Mouse (Mus musculus): ENCODE results near the gene Rasgrp3. TPM values are rescaled to one million over a fixed set of nuclear protein-coding genes. Genes with fewer than 3 reads are reported as not detected.

Rasgrp3 gene
- polyA plus RNA-seq, 1 experiment, result 0.66 TPM

DNA sequence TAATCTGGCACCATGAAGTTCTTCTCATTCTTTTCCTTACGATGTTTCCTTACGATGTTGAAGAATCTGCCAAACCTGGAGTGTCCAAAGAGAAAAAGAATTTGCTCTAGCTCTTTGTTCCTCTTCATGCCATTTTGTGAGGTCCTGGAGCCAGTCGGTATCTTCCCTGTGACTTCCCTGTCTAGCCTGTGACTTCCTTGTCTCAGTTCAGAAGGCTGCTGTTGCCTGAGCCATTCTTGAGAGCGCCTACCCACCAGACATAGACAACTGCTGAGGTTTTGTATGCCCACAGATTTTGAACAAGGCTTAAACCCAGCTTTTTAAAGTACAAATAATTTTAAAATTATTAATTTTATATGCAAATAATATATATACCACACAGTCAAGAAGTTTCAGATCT is 31.3 kb downstream of the Rasgrp3 start:
- H3K4me3 ChIP-seq (ENCODE audit: low read depth, low read length), result no peak overlapping the region
- no peak overlapping the region for H3K27ac ChIP-seq (ENCODE audit: insufficient read depth, low read depth, low read length)
- WGBS, result 83% methylated on average over 4 of the region's 4 CpGs

DNA sequence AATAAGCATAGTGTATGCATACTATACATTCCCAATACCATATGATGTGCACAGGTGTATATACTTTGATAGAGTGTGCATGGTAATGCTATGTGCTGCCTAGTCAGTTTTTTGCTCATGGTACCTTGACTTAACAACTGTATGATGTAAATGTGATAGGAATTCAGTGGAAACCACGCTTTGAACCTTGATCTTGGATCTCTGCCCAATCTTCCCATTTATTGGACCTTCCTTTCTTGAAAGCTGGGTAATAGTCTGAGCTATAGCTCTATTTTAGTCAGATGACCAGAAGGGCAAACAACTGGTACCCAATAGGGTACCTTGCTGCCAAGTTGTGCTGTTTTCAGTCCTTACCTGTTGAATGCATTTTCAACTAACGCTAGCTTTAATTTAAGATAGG is 31.8 kb downstream of the Rasgrp3 start:
- peaks cover 6% of the 10 kb centered on the region for H3K4me1 ChIP-seq (ENCODE audit: control insufficient read depth, insufficient read depth, insufficient read length, low read length)
- H3K27me3 ChIP-seq (ENCODE audit: control insufficient read depth, insufficient read depth, low read length), result no peaks in the 10 kb centered on the region
- TF ChIP-seq POLR2A (IDR thresholded peaks at IDR 0.05; ENCODE audit: low read depth, low read length) (no peak), CTCF (IDR thresholded peaks at IDR 0.05; ENCODE audit: extremely low read depth, insufficient read length, insufficient replicate concordance, low read depth, low read length) (no peak)
- no peak overlapping the region for H3K4me3 ChIP-seq (ENCODE audit: low read depth, low read length)
- H3K27ac ChIP-seq (ENCODE audit: insufficient read depth, low read depth, low read length), result no peak overlapping the region
- 40% methylated on average over 2 of the region's 2 CpGs for WGBS
- no peaks in the 10 kb centered on the region for H3K36me3 ChIP-seq (ENCODE audit: control insufficient read depth, insufficient read depth, low read length)

More for the DNA sequence above, 31.3 kb downstream of the Rasgrp3 start:
- TF ChIP-seq POLR2A (IDR thresholded peaks at IDR 0.05; ENCODE audit: low read depth, low read length), result no peak
- TF ChIP-seq CTCF (IDR thresholded peaks at IDR 0.05; ENCODE audit: extremely low read depth, insufficient read length, insufficient replicate concordance, low read depth, low read length), result no peak
- Histone ChIP-seq H3K4me1 (ENCODE audit: control insufficient read depth, insufficient read depth, insufficient read length, low read length) (peaks cover 6% of the 10 kb centered on the region), H3K36me3 (ENCODE audit: control insufficient read depth, insufficient read depth, low read length) (no peaks in the 10 kb centered on the region), H3K27me3 (ENCODE audit: control insufficient read depth, insufficient read depth, low read length) (no peaks in the 10 kb centered on the region)

DNA sequence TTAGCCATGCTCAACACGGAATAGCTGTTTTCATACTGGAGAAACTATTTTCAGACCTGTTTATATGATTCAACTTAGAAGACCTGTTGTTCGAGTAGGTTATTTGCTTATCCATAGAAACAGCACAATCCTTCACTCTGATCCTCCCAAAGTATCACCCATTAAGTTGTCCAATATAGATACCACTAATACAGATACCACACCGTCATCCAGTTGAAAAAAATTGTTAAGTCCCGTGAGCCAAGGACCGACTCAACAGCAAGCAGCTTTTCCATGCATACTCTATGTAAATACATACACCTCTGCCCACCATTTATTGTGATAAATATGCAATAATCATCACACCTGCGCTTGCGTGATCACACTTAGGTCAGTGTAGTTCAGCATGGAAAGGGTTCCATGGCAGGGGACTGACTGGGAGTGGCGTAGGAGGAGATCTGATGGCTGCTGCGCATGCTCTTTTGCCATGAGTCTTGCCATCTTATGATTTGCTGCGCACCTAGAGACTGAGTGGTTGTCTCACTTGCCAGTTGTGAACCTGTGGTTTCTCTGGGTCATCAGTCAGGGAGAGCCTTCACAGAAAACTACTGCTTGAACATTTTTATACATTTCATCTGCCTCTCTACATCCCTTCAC is 32.9 kb downstream of the Rasgrp3 start:
- H3K4me1 ChIP-seq (ENCODE audit: control insufficient read depth, insufficient read depth, insufficient read length, low read length), result peaks cover 3% of the 10 kb centered on the region
- no peaks in the 10 kb centered on the region for H3K27me3 ChIP-seq (ENCODE audit: control insufficient read depth, insufficient read depth, low read length)
- no peak overlapping the region for H3K27ac ChIP-seq (ENCODE audit: insufficient read depth, low read depth, low read length)
- whole genome bisulfite sequencing, result 93% methylated on average over 10 of the region's 10 CpGs
- TF ChIP-seq CTCF (IDR thresholded peaks at IDR 0.05; ENCODE audit: extremely low read depth, insufficient read length, insufficient replicate concordance, low read depth, low read length) (no peak), POLR2A (IDR thresholded peaks at IDR 0.05; ENCODE audit: low read depth, low read length) (no peak)
- no peak overlapping the region for H3K4me3 ChIP-seq (ENCODE audit: low read depth, low read length)
- no peaks in the 10 kb centered on the region for H3K36me3 ChIP-seq (ENCODE audit: control insufficient read depth, insufficient read depth, low read length)

DNA sequence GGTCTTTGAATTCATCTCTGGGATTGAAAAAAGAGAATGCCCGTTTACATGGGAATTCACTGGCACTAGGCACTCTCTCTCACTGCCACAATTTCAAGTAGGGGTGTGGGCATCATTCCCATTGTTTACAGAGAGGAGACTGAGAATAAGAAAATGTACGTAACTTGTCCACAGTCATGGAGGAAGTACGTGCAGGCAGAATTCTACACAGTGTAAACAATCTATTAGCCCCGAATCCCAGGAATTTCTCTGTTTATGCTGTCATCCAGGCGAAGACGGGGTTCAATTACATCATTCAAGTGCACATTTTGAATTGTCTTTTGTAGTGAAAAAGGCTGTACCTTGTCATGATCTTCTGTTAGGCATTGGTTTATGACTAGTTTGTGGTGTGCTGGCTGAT is 34.6 kb downstream of the Rasgrp3 start:
- no peak overlapping the region for H3K27ac ChIP-seq (ENCODE audit: insufficient read depth, low read depth, low read length)
- TF ChIP-seq CTCF (IDR thresholded peaks at IDR 0.05; ENCODE audit: extremely low read depth, insufficient read length, insufficient replicate concordance, low read depth, low read length), result no peak
- TF ChIP-seq POLR2A (IDR thresholded peaks at IDR 0.05; ENCODE audit: low read depth, low read length), result no peak
- H3K27me3 ChIP-seq (ENCODE audit: control insufficient read depth, insufficient read depth, low read length), result no peaks in the 10 kb centered on the region
- H3K36me3 ChIP-seq (ENCODE audit: control insufficient read depth, insufficient read depth, low read length), result no peaks in the 10 kb centered on the region
- no peaks in the 10 kb centered on the region for H3K4me1 ChIP-seq (ENCODE audit: control insufficient read depth, insufficient read depth, insufficient read length, low read length)
- 72% methylated on average over 6 of the region's 6 CpGs for WGBS
- H3K4me3 ChIP-seq (ENCODE audit: low read depth, low read length), result no peak overlapping the region

DNA sequence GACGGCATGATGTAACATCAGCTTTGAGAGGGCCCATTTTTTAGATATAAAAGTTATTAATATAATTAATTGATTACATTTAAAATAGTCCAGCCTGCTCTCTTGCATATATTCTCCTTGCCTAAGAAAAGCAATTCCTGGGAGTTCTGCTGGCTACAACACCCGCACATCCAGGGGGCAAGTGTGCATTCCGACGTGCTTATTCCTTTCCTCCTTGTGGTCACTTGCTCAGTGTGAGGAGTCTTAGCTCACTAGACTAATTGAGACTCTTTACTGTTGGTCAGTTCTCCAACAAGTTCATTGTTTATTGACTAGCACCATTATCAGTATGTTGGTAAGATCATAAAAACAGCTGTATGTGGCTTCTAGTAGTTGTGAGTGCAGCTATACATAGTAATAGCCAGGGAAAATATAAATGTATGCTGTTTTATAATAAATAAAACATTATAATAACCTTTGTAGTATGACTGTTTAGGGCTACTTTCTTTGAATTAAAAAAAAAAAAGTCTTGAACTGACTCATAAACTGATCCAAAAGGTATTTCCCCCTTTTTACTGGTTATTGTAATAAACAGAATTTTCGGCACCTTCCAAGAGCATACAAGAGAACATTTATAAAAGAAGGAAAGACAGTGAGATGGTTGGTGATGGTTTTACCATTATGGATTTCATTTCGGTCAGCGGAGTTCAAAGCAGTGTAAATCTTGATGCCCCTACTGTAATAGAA is 35.4 kb downstream of the Rasgrp3 start:
- H3K36me3 ChIP-seq (ENCODE audit: control insufficient read depth, insufficient read depth, low read length), result no peaks in the 10 kb centered on the region
- TF ChIP-seq CTCF (IDR thresholded peaks at IDR 0.05; ENCODE audit: extremely low read depth, insufficient read length, insufficient replicate concordance, low read depth, low read length) (no peak), POLR2A (IDR thresholded peaks at IDR 0.05; ENCODE audit: low read depth, low read length) (no peak)
- no peak overlapping the region for H3K4me3 ChIP-seq (ENCODE audit: low read depth, low read length)
- no peak overlapping the region for H3K27ac ChIP-seq (ENCODE audit: insufficient read depth, low read depth, low read length)
- H3K4me1 ChIP-seq (ENCODE audit: control insufficient read depth, insufficient read depth, insufficient read length, low read length), result no peaks in the 10 kb centered on the region
- 93% methylated on average over 7 of the region's 7 CpGs for WGBS
- no peaks in the 10 kb centered on the region for H3K27me3 ChIP-seq (ENCODE audit: control insufficient read depth, insufficient read depth, low read length)

DNA sequence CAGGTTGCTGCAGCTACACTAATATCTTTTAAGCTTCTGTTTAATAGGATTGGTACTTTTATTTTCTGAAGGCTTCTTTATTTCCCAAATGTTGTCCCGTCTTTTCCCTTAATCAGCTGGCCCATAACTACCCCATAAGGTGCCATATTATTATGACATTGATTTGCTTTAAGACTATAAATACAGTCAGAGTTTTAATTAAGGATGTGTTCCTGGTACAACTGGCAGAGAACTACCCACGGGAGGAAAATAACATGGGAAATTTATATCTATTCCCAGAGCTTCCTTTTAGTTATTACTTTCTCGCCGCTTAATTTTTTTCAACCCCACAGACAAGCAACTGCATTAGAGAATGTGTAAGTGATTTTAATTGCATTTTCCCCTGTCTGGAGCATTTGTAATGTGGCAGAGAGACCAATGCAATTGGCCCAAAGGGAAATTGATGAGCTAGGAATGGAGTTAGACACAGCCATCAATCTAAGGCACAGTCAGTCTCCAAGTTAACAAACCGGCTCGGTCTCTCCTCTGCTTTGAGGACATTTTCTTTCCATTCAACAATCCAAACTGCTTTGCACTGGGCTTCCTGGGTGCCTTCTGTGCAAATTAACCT is 36.1 kb downstream of the Rasgrp3 start:
- H3K4me1 ChIP-seq (ENCODE audit: control insufficient read depth, insufficient read depth, insufficient read length, low read length), result peaks cover 3% of the 10 kb centered on the region; the same call in 1 of the 2 replicates

DNA sequence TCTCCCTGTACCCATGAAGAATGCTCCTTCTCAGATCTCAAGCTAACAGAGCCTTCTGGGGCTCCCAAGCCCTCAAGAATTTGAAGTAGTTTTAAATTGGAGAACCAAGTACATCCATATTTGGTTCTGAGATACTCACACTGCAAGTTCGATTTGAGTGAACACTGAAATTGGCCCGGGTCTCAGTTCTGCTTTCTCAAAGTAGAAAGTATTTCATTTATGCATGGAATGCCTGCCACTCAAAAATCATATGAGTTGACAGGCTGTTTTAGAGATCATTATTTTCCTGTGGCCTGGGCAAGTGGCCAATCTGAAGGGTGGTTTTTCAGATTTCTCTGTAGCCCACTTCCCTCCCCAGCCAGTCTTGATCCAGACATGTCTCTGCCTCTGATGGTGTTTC is 36.7 kb downstream of the Rasgrp3 start:
- no peak overlapping the region for H3K4me3 ChIP-seq (ENCODE audit: low read depth, low read length)
- no peak for TF ChIP-seq POLR2A (IDR thresholded peaks at IDR 0.05; ENCODE audit: low read depth, low read length)
- no peak for TF ChIP-seq CTCF (IDR thresholded peaks at IDR 0.05; ENCODE audit: extremely low read depth, insufficient read length, insufficient replicate concordance, low read depth, low read length)
- H3K4me1 ChIP-seq (ENCODE audit: control insufficient read depth, insufficient read depth, insufficient read length, low read length), result peaks cover 4% of the 10 kb centered on the region; the same call in 1 of the 2 replicates
- H3K27ac ChIP-seq (ENCODE audit: insufficient read depth, low read depth, low read length), result no peak overlapping the region
- no peaks in the 10 kb centered on the region for H3K27me3 ChIP-seq (ENCODE audit: control insufficient read depth, insufficient read depth, low read length)
- 52% methylated on average over 2 of the region's 2 CpGs for WGBS
- H3K36me3 ChIP-seq (ENCODE audit: control insufficient read depth, insufficient read depth, low read length), result no peaks in the 10 kb centered on the region

More for the DNA sequence above, 36.1 kb downstream of the Rasgrp3 start:
- no peak overlapping the region for H3K27ac ChIP-seq (ENCODE audit: insufficient read depth, low read depth, low read length)
- TF ChIP-seq POLR2A (IDR thresholded peaks at IDR 0.05; ENCODE audit: low read depth, low read length), result no peak
- no peak for TF ChIP-seq CTCF (IDR thresholded peaks at IDR 0.05; ENCODE audit: extremely low read depth, insufficient read length, insufficient replicate concordance, low read depth, low read length)
- WGBS, result 77% methylated on average over 6 of the region's 6 CpGs
- no peak overlapping the region for H3K4me3 ChIP-seq (ENCODE audit: low read depth, low read length)
- H3K36me3 ChIP-seq (ENCODE audit: control insufficient read depth, insufficient read depth, low read length), result no peaks in the 10 kb centered on the region
- no peaks in the 10 kb centered on the region for H3K27me3 ChIP-seq (ENCODE audit: control insufficient read depth, insufficient read depth, low read length)
